Mouse (Mus musculus): Measurements from ENCODE around the gene Acin1. TPM values are rescaled to one million over a fixed set of nuclear protein-coding genes. Genes with fewer than 3 reads are reported as not detected.

The Acin1 gene
- polyA plus RNA-seq, 1 experiment from 2014 or later, result 90.1 TPM

DNA sequence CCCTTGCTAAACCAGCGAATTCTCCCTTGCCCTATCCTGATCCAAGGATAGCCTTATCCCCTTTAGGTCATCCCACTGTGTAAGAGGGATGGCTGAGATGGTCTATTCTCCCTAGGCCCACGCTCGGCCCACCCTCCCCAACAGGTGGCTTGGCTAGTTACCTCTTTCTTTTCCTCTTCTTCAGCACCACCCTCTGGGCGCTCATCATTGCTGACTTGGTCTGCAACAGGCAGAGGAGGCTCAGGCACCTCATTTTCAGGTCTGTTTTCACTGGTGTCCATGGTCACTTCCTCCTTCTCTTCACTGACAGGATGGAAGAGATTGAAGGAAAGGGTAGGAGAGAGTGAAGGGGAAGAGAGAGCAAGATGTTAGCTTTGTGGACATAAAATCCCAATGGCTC, 35.2 kb downstream of the Acin1 start:
- no peaks in the 10 kb centered on the region for H3K9me3 ChIP-seq (replicated peaks; ENCODE audit: low read length)
- no peak overlapping the region for H3K4me3 ChIP-seq (replicated peaks; ENCODE audit: low read depth, low read length)
- no peak for TF ChIP-seq CTCF (IDR thresholded peaks at IDR 0.05; ENCODE audit: low read depth)
- no peak overlapping the region for H3K27ac ChIP-seq
- DNase-seq (ENCODE audit: low spot score), result no peak
- no peak for ATAC-seq (replicated peaks; ENCODE audit: low FRiP score, low read depth)
- peaks cover 6% of the 10 kb centered on the region; the same call in 1 of the 2 replicates for H3K4me1 ChIP-seq (replicated peaks; ENCODE audit: insufficient read depth, low read length)
- 79% methylated on average over 4 of the region's 4 CpGs for WGBS
- H3K27me3 ChIP-seq (ENCODE audit: insufficient read depth, low read length), result no peaks in the 10 kb centered on the region
- H3K9ac ChIP-seq (ENCODE audit: low read depth, low read length), result no peak overlapping the region
- no peak overlapping the region for H3K4me2 ChIP-seq (ENCODE audit: low read length)
- H3K36me3 ChIP-seq (ENCODE audit: insufficient read depth, low read length), result peaks cover 40% of the 10 kb centered on the region

GRCm38 (mm10) chr14:54650621-54651454, 35.9 kb downstream of the Acin1 start:
- no peak overlapping the region for H3K27ac ChIP-seq
- H3K4me3 ChIP-seq (replicated peaks; ENCODE audit: low read depth, low read length), result no peak overlapping the region
- H3K9ac ChIP-seq (ENCODE audit: low read depth, low read length), result no peak overlapping the region
- peaks cover 42% of the 10 kb centered on the region for H3K36me3 ChIP-seq (ENCODE audit: insufficient read depth, low read length)
- peak; percentile 99 for TF ChIP-seq CTCF (IDR thresholded peaks at IDR 0.05; ENCODE audit: low read depth)
- DNase-seq (ENCODE audit: low spot score), result peak; percentile 97
- WGBS, result 56% methylated on average over 23 of the region's 23 CpGs
- H3K4me1 ChIP-seq (replicated peaks; ENCODE audit: insufficient read depth, low read length), result peaks cover 6% of the 10 kb centered on the region; the same call in 1 of the 2 replicates
- ATAC-seq (replicated peaks; ENCODE audit: low FRiP score, low read depth), result peak; percentile 49
- no peak overlapping the region for H3K4me2 ChIP-seq (ENCODE audit: low read length)
- H3K9me3 ChIP-seq (replicated peaks; ENCODE audit: low read length), result no peaks in the 10 kb centered on the region
- no peaks in the 10 kb centered on the region for H3K27me3 ChIP-seq (ENCODE audit: insufficient read depth, low read length)

DNA sequence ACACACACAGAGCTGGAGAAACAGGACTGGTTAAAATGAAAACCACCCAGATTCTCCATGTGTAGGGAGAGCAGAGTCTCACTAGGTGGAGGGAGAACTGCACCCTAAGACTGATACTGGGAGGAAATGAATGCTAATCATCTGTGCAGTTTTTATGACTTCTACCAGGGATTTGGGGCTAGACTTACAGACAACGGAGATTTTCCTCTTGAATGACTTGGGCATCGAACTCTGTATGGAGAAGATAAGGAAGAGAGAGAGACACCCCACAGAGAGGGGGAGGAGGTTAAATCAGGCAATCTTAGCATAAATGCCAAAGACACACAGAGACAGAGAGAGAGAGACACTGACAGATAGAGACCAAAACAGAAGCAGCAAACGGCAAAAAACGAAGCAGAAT, 38.8 kb downstream of the Acin1 start:
- Histone ChIP-seq H3K27ac (no peak overlapping the region), H3K4me2 (ENCODE audit: low read length) (no peak overlapping the region), H3K36me3 (ENCODE audit: insufficient read depth, low read length) (peaks cover 64% of the 10 kb centered on the region), H3K4me1 (replicated peaks; ENCODE audit: insufficient read depth, low read length) (peaks cover 5% of the 10 kb centered on the region; the same call in 1 of the 2 replicates), H3K9me3 (replicated peaks; ENCODE audit: low read length) (no peaks in the 10 kb centered on the region), H3K27me3 (ENCODE audit: insufficient read depth, low read length) (no peaks in the 10 kb centered on the region), H3K4me3 (replicated peaks; ENCODE audit: low read depth, low read length) (no peak overlapping the region), H3K9ac (ENCODE audit: low read depth, low read length) (no peak overlapping the region)
- ATAC-seq (replicated peaks; ENCODE audit: low FRiP score, low read depth) (no peak), DNase-seq (ENCODE audit: low spot score) (no peak)
- 74% methylated on average over 4 of the region's 4 CpGs for WGBS
- TF ChIP-seq CTCF (IDR thresholded peaks at IDR 0.05; ENCODE audit: low read depth), result no peak

GRCm38 (mm10) chr14:54646898-54647636, 39.7 kb downstream of the Acin1 start:
- WGBS, result 93% methylated on average over 8 of the region's 8 CpGs
- Histone ChIP-seq H3K9ac (ENCODE audit: low read depth, low read length) (no peak overlapping the region), H3K36me3 (ENCODE audit: insufficient read depth, low read length) (peaks cover 72% of the 10 kb centered on the region), H3K27me3 (ENCODE audit: insufficient read depth, low read length) (no peaks in the 10 kb centered on the region), H3K9me3 (replicated peaks; ENCODE audit: low read length) (no peaks in the 10 kb centered on the region), H3K4me3 (replicated peaks; ENCODE audit: low read depth, low read length) (no peak overlapping the region), H3K4me1 (replicated peaks; ENCODE audit: insufficient read depth, low read length) (no peaks in the 10 kb centered on the region), H3K27ac (no peak overlapping the region), H3K4me2 (ENCODE audit: low read length) (no peak overlapping the region)
- no peak for ATAC-seq (replicated peaks; ENCODE audit: low FRiP score, low read depth)
- TF ChIP-seq CTCF (IDR thresholded peaks at IDR 0.05; ENCODE audit: low read depth), result peak; percentile 64
- DNase-seq (ENCODE audit: low spot score), result no peak

DNA sequence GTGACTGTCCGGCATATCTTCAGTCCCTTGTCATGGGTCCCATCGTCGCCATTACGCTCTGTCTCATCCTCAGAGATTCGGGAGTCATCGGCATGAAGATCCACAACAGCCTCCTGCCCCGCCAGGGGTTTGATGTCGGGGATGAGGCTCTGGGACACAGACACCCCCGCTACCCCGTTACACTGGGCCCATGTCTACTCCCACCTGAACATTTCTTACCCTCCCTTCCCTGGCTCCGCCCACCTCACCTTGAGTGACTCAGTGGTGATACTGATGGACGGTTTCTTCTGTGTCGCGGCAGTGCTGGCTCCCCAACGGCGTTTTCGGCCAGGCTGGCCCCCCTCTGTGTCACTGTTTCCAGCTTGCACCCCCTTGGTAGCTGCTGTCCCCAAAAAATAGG, 40.3 kb downstream of the Acin1 start:
- DNase-seq (ENCODE audit: low spot score) (no peak), ATAC-seq (replicated peaks; ENCODE audit: low FRiP score, low read depth) (no peak)
- no peaks in the 10 kb centered on the region for H3K9me3 ChIP-seq (replicated peaks; ENCODE audit: low read length)
- no peak overlapping the region for H3K9ac ChIP-seq (ENCODE audit: low read depth, low read length)
- H3K27me3 ChIP-seq (ENCODE audit: insufficient read depth, low read length), result no peaks in the 10 kb centered on the region
- H3K36me3 ChIP-seq (ENCODE audit: insufficient read depth, low read length), result peaks cover 72% of the 10 kb centered on the region
- no peaks in the 10 kb centered on the region for H3K4me1 ChIP-seq (replicated peaks; ENCODE audit: insufficient read depth, low read length)
- no peak overlapping the region for H3K4me3 ChIP-seq (replicated peaks; ENCODE audit: low read depth, low read length)
- H3K4me2 ChIP-seq (ENCODE audit: low read length), result no peak overlapping the region
- TF ChIP-seq CTCF (IDR thresholded peaks at IDR 0.05; ENCODE audit: low read depth), result no peak
- no peak overlapping the region for H3K27ac ChIP-seq
- 92% methylated on average over 17 of the region's 17 CpGs for WGBS

- ATAC-seq (replicated peaks; ENCODE audit: low FRiP score, low read depth), result no peak
- no peaks in the 10 kb centered on the region for H3K27me3 ChIP-seq (ENCODE audit: insufficient read depth, low read length)
- no peaks in the 10 kb centered on the region; the same call in 1 of the 2 replicates for H3K4me1 ChIP-seq (replicated peaks; ENCODE audit: insufficient read depth, low read length)
- no peak overlapping the region for H3K27ac ChIP-seq
- H3K9ac ChIP-seq (ENCODE audit: low read depth, low read length), result no peak overlapping the region
- no peak for DNase-seq (ENCODE audit: low spot score)
- no peaks in the 10 kb centered on the region for H3K9me3 ChIP-seq (replicated peaks; ENCODE audit: low read length)
- no peak overlapping the region for H3K4me2 ChIP-seq (ENCODE audit: low read length)
- H3K4me3 ChIP-seq (replicated peaks; ENCODE audit: low read depth, low read length), result no peak overlapping the region
- peaks cover 59% of the 10 kb centered on the region for H3K36me3 ChIP-seq (ENCODE audit: insufficient read depth, low read length)
- WGBS, result 85% methylated on average over 9 of the region's 9 CpGs
- no peak for TF ChIP-seq CTCF (IDR thresholded peaks at IDR 0.05; ENCODE audit: low read depth)
These were observed 42.4 kb downstream of the Acin1 start for GRCm38 (mm10) chr14:54644294-54644693.
